Mouse (Mus musculus): ENCODE measurements around the gene Ehd1.
"Not testable (repeated sequence)": the region's sequence is repeated elsewhere in the genome, so short reads cannot be mapped to it uniquely, and the experiment has no call there.

Gene Ehd1

DNA sequence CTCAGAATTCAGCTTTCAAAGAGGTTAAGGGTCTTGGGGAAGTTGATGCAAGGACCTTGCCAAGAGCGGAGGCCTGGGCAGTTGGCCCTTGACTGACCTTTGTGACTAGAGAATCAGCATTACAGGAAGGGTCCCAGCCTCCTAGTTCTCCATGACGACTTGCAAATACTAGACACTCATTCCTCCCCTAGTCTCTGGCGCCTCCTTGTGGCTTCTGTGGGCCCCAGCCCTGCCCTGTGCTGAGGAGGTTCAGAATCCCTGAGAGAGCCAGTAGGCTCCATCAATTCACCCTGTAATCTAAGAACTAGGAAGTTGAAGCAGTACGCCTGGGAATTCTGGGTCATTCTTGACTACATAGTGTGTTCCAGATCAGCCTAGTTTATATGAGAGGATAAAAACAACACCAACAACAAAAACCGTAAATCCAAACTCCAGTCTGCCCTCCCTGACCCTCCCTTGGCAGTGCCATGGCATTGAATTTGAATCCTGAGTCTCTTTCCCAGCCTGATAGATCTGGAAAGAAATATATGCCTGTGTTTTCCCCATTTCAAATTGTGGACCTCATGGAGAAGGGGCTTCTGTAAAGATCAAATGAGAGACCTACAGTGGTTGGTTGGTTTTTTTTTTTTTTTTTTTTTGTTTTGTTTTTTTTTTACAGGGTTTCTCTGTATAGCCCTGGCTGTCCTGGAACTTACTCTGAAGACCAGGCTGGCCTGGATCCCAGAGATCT, 28.4 kb downstream of the Ehd1 start:
- peak; percentile 92 for DNase-seq

DNA sequence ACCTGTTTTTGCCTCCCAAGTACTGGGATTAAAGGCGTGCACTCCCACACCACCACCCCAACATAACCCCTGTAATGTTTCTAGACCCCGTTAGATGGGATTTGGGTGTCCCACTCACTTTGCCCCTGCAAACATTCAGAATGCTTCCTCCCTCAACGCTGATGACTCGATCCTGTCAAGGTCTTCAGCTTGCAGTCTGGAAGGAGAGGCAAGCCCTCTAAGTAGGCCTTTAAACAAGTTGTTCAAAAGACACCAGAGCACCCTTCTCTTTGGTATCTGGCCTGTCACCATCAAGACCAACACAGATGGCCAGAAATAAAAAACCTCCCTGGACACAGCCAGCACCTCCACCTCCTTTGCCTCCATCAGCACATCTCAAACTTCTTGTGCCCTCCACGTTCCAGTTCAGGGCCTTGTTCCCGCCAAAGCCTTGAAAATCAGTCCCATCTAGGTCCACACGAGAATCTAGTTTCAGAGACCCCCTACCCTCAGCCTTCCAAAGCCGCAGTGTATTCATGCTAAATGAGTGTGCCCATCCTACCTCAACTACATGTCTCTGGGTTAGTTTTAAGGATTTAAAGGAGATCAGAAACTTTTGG, 29.1 kb downstream of the Ehd1 start:
- DNase-seq, result peak; percentile 67

DNA sequence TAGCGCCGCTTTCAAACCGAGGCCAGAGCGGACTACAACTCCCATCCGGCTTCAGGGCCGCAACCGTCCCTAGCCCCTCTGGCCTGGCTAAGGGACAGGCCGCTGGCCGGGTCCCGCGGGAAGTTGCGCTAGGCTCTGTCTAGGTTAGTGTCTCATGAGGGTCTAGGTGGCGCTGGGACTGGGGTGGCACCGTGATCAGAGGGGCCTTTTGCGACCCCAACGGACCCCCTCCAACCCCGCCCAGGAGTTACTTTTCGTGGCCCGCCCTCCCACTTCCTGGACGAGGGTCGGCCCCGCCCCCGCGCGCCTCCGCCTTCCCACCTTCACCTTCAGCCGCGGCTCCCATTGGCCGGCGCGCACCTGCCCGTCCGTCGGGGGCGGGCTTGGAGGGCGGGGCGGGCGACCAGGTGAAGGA, 29.6 kb downstream of the Ehd1 start, which contains the start of gene Cdc42bpg:
Gene Cdc42bpg, plus strand, starts transcription at position 320 of the 415 bp plus-strand sequence.
- DNase-seq, result peak; percentile 93

DNA sequence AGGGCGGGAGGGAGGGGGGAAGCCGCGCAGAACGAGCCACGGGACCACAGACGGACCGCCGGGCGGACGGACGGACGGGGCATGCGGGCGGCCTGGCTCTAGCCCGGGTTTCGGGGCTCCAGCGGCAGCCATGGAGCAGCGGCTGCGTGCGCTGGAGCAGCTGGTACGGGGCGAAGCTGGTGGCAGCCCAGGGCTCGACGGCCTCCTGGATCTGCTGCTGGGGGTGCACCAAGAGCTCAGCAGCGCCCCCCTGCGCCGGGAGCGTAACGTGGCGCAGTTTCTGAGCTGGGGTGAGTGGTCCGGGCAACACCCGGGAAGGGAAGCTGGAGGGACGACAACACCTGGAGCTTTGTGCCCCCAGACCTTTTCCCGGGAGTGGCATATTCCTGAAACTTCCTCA, 30.1 kb downstream of the Ehd1 start:
- DNase-seq, result peak; percentile 84

DNA sequence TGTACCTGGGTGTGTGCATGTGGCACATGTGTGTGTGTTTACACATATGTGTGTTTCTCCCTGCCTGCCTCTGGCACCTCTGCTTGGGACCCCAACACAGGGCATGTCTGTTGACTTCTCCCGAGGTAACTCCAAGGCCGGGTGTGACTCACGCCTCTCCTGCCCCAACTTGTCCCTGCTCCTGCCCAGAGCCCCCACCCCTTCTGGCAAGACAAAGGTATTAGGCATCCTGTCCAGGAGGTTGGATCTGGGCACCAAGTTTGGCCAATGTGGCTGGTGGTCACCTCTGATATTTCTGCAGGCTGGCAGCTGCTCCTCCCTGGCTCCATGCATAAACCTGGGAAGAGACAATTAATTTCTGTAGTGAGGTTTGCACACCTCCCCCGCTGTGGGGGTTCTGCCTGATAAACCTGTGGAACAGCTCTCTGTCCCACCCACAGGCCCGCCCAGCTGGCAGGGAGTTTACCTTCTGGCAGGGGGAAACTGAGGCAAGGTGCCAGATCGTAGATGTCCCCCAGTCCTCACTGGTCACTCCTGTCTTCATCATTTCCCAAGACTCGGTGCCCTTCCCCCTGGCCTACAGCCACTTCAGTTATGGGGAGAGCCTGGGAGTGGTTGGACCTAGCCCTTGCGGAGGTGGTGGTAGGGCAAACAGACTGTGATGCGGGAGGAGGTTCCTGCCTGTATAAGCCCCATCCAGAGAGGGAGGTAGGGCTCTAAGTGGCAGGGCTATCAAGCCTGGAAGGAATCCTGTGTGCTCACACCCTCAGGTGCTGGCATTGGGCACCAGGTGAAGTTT, 31.4 kb downstream of the Ehd1 start:
- DNase-seq, result peak; percentile 83

DNA sequence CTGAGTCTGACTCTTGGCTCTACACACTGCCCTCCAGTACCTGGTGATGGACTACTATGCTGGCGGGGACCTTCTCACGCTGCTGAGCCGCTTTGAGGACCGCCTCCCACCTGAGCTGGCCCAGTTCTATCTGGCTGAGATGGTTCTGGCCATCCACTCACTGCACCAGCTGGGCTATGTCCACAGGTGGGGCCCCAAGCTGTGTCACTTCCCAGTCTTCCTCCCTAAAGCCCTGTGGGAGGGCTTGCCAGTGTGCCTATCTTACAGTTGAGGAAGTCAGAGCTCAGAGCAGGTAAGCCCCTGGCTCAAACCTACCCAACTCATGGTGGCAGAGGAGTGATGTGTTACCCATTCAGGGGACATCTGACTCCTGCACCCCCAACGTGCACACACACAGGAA, 33.7 kb downstream of the Ehd1 start:
- peak; percentile 78 for DNase-seq

DNA sequence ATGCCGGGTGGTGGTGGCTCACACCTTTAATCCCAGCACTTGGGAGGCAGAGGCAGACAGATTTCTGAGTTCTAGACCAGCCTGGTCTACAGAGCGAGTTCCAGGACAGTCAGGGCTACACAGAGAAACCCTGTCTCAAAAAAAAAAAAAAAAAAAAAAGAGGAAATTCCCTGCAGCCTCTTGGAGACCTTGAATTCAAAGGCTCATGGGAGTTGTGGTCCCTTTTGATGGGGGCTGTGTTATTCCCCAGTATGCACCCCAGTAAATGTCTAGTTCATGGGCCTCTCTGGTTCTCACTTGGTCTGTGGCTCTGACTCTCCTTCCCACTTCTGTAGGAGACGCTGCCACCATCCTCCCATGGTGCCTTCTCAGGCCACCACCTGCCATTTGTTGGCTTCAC, 35.3 kb downstream of the Ehd1 start:
- not testable (repeated sequence) for DNase-seq

DNA sequence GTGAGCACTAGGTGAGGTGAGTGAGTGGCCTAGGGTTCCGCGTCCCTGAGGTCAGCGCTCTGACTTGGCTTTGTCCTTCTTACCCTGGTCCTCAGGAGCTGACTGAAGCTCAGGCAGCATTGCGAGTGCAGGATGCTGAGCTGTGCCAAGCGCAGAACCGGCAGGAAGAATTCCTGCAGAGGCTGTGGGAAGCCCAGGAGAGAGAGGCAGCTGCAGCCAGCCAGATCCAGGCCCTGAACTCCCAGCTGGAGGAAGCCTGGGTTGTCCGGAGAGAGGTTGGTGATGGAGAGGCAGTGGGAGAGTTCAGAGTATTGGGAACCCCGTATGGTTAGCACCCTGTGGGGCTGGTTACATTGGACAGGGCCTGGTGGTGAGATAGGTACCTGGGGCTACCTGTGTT, 37.3 kb downstream of the Ehd1 start:
- DNase-seq, result peak; percentile 57

DNA sequence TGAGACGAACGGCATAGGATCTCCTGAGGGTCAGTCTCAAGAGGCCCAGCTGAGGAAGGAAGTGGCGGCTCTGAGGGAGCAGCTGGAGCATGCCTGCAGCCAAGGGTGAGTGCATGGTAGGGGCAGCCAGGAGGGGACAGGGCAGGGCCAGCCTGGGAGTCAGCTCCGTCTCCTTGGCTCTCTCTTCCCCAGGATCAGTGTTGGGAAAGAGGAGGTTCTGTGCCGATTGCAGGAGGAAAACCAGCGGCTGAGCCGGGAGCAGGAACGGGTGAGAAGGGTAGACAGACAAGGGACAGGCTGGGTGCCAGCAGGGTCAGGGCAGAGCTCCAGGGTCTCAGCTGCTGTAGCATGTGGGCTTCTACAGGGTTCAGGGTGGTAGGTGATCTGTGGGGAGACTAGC, 38.0 kb downstream of the Ehd1 start:
- peak; percentile 48 for DNase-seq

DNA sequence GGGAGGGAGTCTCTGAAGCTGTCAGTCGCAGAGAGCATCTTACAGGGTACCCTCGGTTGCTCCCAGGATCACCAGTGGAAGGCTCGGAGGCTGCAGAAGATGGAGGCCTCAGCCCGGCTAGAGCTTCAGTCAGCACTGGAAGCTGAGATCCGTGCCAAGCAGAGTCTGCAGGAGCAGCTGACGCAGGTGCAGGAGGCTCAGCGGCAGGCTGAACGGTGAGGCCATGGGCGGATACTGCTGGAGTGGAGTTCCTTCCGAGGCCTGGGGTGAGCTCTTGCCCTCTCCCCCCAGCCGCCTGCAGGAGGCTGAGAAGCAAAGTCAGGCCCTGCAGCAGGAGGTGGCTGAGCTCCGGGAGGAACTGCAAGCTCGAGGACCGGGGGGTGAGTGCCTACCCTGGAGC, 39.0 kb downstream of the Ehd1 start:
- DNase-seq, result peak; percentile 84

DNA sequence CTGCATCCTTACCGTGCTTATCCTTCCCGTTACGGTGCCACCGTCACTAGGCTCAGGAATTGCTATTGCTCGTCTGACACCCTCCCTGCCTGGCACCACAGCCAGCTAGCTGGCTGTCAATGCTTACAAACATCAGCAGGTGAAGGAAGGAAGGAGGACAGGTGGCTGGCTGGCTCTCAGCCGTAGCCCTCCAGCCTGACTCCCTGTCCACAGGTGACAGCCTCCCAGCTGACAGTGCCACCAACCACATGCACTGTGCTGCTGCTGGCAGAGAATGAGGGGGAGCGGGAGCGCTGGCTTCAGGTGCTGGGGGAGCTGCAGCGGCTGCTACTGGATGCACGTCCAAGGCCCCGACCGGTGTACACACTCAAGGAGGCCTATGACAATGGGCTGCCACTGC, 41.6 kb downstream of the Ehd1 start:
- DNase-seq, result no peak

DNA sequence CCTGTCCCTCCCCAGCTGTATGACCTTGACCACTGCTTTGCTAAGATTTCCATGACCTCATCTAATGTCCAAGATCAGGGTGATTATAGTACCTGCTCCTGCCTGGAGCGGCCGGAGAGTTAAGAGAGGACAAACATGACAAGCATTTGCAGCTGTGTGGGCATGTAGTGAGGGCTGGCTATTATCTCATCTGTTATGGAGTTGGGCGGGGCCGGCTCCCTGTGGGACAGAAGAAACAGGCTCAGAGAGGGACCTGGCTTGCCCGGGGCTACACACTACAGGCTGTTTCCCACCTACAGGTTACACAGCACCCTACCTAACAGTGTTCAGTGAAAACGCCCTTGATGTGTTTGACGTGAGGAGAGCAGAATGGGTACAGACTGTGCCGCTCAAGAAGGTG, 44.8 kb downstream of the Ehd1 start:
- DNase-seq, result no peak

DNA sequence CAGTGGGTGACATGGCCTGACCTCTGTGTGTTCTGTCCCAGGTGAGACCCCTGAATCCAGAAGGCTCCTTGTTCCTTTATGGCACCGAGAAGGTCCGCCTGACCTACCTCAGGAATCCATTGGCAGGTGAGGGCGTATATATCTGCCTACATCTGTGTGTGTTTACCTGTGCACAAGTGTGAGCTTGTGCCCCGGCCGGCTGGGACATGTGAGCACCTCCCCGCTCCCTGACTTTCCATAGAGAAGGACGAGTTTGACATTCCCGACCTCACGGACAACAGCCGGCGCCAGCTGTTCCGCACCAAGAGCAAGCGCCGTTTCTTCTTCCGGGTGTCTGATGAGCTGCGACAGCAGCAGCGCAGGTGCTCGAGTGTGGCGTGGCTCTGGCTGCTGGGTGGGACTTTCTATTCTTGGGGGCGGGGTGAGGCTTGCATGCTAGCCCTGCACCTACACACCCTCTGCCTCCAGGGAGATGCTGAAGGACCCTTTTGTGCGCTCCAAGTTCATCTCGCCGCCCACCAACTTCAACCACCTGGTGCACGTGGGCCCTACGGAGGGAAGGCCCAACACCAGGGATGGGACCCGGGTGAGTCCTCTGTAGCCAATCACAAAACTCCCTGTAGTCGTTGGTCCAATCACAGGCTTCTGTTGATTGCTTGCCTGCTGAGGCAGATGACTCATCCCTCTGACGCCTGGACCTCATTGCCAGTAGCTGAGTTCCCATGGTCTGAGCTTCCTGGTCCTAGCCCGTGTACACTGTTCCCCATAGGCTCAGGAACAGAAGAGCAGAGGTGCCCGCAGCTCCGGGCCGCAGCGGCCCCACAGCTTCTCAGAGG, 45.5 kb downstream of the Ehd1 start:
- DNase-seq, result no peak

DNA sequence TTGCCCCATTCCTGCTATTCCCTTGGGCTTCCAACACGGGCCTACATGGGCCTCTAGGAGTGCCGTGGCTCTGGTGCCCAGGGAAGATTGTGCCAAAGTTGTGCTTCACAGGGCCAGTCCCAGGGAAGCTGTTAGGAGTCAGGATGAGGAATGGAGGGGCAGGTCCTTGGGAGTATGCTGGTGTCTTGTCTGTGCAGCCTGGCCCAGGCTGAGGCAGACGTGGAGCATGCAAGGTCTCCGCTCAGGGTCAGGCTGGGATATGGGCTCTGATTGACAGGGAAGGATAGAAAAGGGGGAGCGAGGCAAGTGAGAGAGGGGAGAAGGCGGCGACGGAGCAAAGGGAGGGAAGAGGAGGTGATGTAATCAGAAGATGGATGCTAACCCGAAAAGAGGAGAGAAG, 48.2 kb downstream of the Ehd1 start:
- no peak for DNase-seq

DNA sequence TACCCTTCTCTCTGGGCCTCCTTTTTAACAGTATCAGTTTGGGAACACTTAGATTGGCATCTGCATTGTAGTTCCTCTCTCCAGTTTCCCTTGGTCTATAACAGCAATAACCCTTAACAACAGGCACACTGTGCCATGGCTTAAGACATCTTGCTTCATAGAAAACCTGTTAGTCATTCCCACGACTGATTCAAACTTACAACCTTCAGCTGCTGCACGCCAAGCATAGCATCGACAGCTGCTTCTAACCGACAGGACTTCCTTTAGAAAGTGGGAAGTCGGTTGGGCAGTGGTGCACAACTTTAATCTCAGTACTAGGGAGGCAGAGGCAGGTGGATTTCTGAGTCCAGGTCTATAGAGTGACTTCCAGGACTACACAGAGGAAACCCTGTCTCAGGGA, 54.7 kb downstream of the Ehd1 start:
- no peak for DNase-seq

DNA sequence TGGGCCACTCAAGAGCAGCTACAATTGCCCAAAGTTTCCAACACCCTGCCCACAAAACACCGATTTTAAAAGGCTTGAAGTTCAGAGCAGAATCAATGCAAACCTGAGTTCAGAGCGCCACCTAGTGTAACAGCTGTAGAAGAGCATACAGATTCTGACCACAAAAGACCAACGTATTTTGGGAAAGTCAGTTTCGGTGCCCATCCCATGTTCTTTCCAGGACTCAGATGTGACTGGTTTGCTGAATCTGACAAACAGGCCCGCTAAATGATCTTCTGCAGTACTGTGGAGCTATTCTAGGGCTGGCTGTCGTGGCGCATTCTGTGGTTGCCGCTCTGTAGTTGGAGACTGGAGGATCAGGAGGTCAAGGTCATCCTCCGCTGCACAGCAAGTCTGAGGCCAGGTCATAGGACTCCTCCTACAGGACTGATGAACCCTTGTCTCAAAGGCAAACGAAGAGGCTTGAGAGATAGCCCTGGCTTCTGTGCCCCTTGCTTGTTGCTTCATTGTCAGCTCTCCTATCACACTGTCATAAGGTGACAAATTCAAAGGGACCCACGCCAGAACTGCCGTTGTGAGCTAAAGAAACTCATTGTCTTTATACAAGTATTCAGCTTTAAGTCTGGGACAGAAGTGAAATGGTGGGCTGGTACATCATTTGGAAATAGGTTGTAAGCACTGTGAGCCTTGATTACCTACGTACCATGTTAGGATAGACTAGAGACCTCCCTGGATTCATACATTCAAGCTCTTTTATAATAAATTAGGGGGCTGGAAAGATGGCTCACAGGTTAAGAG, 55.4 kb downstream of the Ehd1 start:
- DNase-seq, result peak; percentile 58

DNA sequence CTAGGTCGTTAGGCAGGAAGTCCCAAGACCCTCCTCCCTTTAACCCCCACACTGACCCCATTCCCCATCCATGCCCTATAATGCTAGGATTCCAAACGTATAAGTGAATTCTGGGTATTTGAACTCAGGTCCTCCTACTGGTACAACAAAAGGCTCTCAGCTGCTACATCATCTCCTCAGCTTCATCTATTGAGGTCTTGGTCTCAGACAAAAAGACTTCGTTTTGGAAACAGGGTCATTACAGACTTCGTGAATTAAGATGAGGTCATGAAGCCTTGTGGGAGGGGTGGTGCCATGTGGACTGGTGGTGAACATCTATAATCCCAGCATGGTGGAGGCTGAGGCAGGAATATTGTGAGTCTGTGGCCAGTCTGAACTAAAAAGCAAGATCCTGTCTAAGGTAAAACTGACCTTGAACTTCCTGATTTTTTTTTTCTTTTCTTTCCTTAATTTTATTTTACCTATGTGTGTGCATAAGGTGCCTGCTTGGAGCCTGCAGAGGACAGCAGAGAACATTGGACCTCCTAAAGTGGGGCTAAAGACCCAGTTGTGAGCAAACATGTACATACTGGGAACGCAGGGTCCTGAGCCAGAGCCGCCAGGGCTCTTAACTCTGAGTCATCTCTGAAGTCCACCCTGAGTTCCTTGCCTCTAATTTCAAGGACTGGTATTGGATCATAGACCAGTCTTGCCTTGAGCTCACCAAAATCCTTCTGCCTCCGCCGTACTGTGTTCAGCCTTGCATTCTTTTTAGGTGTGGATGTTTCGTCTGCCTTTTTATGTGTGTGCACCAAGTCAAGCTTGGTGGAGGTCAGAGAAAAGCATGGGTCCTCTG, 57.5 kb downstream of the Ehd1 start:
- no peak for DNase-seq

DNA sequence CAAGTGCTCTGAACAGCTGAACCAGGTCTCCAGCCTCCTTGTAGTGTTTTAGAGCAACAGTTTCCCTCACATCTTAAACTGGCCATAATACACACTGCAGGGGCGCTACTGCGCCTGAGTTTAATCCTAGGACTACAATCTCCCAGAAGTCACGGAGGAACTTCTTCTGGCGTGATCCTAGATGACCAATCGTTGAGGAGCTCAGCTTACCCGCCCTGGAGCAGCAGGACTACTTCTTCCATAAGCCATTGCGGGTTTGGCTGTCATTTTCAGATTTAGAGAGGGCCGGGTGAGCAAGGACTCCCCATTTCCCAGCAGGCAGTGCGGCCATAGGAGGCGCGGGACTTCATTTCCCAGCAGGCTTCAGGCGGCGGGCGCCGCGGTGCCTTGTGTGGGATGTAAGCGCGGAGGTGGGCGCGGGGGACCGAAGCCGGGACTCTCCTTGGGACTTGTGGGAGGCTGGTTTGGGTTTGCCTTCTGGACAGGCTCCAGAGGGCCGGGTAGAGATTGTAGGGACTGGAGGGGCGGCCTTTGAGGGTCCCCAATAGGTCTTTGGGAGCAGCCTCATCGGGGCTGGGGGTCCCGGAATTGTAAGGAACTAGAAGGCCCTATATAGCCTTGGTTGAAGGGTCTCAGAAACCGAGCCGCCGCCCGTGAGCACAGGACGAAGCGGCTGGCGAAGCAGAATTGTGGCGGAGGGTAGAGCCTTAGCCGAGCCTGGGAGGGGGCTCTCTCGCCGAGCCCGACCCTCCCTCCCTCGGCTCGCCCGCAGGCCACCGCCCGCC, 58.3 kb downstream of the Ehd1 start, which contains the start of gene Men1:
Gene Men1, plus strand, starts transcription at position 307 of the 785 bp plus-strand sequence.
- peak; percentile 96 for DNase-seq

DNA sequence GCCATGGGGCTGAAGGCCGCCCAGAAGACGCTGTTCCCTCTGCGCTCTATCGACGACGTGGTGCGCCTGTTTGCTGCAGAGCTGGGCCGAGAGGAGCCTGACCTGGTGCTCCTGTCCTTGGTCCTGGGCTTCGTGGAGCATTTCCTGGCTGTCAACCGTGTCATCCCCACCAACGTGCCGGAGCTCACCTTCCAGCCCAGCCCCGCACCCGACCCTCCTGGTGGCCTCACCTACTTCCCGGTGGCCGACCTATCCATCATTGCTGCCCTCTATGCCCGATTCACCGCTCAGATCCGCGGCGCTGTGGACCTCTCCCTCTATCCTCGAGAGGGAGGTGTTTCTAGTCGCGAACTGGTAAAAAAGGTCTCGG, 58.9 kb downstream of the Ehd1 start:
- DNase-seq, result peak; percentile 61

DNA sequence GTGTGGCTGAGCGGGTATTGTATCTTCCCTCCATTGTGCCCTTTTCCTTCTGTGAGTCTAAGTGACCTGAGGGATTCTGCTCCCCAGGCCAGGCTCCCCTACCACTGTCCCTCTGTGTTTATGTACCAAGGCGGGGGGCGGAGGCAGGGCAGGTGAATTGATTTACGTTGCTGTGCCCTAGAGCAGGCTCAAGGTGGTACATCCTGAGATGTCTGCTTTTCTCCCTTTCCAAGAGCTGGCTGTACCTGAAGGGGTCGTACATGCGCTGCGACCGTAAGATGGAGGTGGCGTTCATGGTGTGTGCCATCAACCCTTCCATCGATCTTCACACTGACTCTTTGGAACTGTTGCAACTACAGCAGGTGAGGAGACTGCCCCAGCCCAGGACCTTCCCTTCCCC, 60.4 kb downstream of the Ehd1 start:
- DNase-seq, result no peak
